Mouse (Mus musculus) skeletal muscle tissue, postnatal 0 days (tissue): Measurements from ENCODE around the gene Kbtbd3. TPM values are rescaled to one million over a fixed set of nuclear protein-coding genes. Genes with fewer than 3 reads are reported as not detected.

Experiments
- microRNA-seq, 2 experiments: library from miRNA; unstranded; fragments of <30 nt; microRNA quantifications; one replicate each; pipeline ENCODE4; 2016
- polyA plus RNA-seq: library from polyadenylated mRNA; unstranded; fragments of >200 nt; fragmentation: Nextera tagmentation; extraction: Ambion mirVana; gene quantifications from 2 replicates; pipeline ENCODE4 v1.2.1, GENCODE M21; 2015

Kbtbd3 gene
- 7.6 and 8.0 TPM in 2 replicates for polyA plus RNA-seq

GRCm38 (mm10) chr9:4309351-4310085 lies at the start of gene Kbtbd3, which contains the start of gene Aasdhppt:
TSS of gene Kbtbd3 (plus strand) at chr9:4309833.
TSS of gene Aasdhppt (minus strand) at chr9:4309471.

GRCm38 (mm10) chr9:4375828-4376639 lies 66.4 kb downstream of the Kbtbd3 start, which contains the start of gene Msantd4:
TSS of gene Msantd4 (plus strand) at chr9:4376562.

Small RNA genes lying within 50 kb of the gene (microRNA-seq; reads per million reads assigned to microRNA genes)
- gene Gm22195 (0 reads per million in 2 experiments), gene Gm23992 (0 reads per million in 2 experiments)

Other genes starting within 250 kb of the Kbtbd3 start
- 23.9 and 24.8 TPM in 2 replicates for gene Aasdhppt, start 362 bp upstream of the Kbtbd3 start, polyA plus RNA-seq
- 22.7 and 24.3 TPM in 2 replicates for gene Msantd4, start 66.7 kb downstream of the Kbtbd3 start, polyA plus RNA-seq